23 mouse cellular contexts compared by ENCODE assay signal in genomic region chr6:142973289-142973688, GRCm38 (mm10).
"Had no signal": no experiment of that assay in that cellular context is flagged by ENCODE, and none has a peak within 500 bp of the region (broad histone marks: within the 10 kb centered on the region; RNA-seq: fewer than 3 reads in every experiment).

No protein-coding gene starts in this region.

- H3K4me3 ChIP-seq: heart, embryonic 12.5 days; hindbrain, embryonic 13.5 days; hindbrain, embryonic 15.5 days; kidney, embryonic 15.5 days; limb, embryonic 12.5 days; liver, embryonic 12.5 days had no signal

- H3K36me3 ChIP-seq: heart, embryonic 12.5 days; hindbrain, embryonic 13.5 days; hindbrain, embryonic 15.5 days; kidney, embryonic 15.5 days; limb, embryonic 12.5 days; liver, embryonic 12.5 days had no signal

- DNase-seq: forebrain, postnatal 0 days; gastrocnemius, postnatal 14 days; gastrocnemius, postnatal 36 days; heart, adult 18-20 months; heart, postnatal 10 days; kidney, adult 11 months; kidney, adult 2 months; kidney, adult 9 months; kidney, postnatal 14 days; kidney, postnatal 36 days; layer of hippocampus, adult 9-11 months; layer of hippocampus, postnatal 36 days; left cerebral cortex, postnatal 4 days; liver had no signal

- H3K4me2 ChIP-seq: heart, embryonic 12.5 days; hindbrain, embryonic 13.5 days; hindbrain, embryonic 15.5 days; kidney, embryonic 15.5 days; limb, embryonic 12.5 days; liver, embryonic 12.5 days had no signal

- H3K9me3 ChIP-seq: hindbrain, embryonic 13.5 days; hindbrain, embryonic 15.5 days; kidney, embryonic 15.5 days; limb, embryonic 12.5 days; liver, embryonic 12.5 days had no signal

- H3K27ac ChIP-seq: hindbrain, embryonic 13.5 days; hindbrain, embryonic 15.5 days; hindbrain, postnatal 0 days; kidney, embryonic 15.5 days; kidney, postnatal 0 days; limb, embryonic 12.5 days; liver, embryonic 12.5 days had no signal

- H3K9ac ChIP-seq: forebrain, postnatal 0 days; heart, embryonic 12.5 days; hindbrain, embryonic 13.5 days; hindbrain, embryonic 15.5 days; kidney, embryonic 15.5 days; limb, embryonic 12.5 days; liver, embryonic 12.5 days had no signal

- H3K27me3 ChIP-seq: heart, embryonic 12.5 days; hindbrain, embryonic 13.5 days; hindbrain, embryonic 15.5 days; kidney, embryonic 15.5 days; limb, embryonic 12.5 days; liver, embryonic 12.5 days had no signal

- H3K4me1 ChIP-seq: heart, embryonic 12.5 days; hindbrain, embryonic 13.5 days; hindbrain, embryonic 15.5 days; kidney, embryonic 15.5 days; limb, embryonic 12.5 days; liver, embryonic 12.5 days had no signal

- ATAC-seq: forebrain, postnatal 0 days; hindbrain, postnatal 0 days; intestine, embryonic 16.5 days; liver, embryonic 12.5 days had no signal
